Mouse (Mus musculus): ENCODE measurements at regions not wholly inside any gene's neighbourhood (a gene's known extent, or its start where the extent isn't known, plus 50 kb on each side); places are given as distances from the start of the nearest gene placed in this dataset.
A peak's percentile ranks its signal among the peaks of the same experiment; 100 is the strongest.

DNA sequence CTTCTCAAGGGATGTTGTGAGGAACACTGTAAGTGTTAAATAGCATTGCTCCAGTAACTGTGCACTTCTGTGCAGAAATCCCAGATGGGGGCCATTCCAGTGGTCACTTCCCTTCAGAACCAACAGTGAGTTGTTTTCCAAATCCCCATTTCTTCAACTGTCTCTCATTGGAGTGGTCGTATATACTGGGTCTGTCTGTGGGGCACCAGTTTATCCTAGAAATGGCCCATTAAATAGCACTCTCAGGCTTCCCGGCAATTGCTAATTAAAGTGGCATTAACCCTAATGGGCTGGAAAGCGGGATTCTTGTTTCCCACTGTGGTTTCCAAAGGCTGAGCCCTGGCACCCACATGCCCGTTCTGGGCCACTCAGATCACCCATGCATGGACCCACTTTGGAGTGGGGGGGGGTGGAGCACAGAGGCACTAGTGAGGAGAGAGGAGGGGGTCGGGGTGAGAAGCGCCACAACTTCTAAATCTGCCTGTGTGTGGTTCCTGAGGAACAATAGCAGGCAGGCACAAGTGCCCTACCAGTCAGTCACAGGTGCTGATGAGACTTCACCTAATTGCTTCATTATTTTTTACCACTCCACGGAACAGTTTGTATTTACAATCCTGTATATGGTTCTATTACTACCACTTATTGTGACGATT, 78.1 kb downstream of the Fam204a start:
- Histone ChIP-seq H3K4me3 (replicated peaks; ENCODE audit: insufficient read depth, low read depth, low read length) (no peak overlapping the region), H3K27ac (ENCODE audit: insufficient read depth, low read length) (no peak overlapping the region), H3K27me3 (ENCODE audit: control insufficient read depth, insufficient read depth, low read length) (no peaks in the 10 kb centered on the region), H3K4me1 (ENCODE audit: control insufficient read depth, insufficient read depth, low read length) (no peaks in the 10 kb centered on the region)
- WGBS = 44% methylated on average over 8 of the region's 8 CpGs
- no peak for DNase-seq
- TF ChIP-seq POLR2A (IDR thresholded peaks at IDR 0.05; ENCODE audit: borderline replicate concordance, insufficient read depth, low read length) (no peak), CTCF (IDR thresholded peaks at IDR 0.05; ENCODE audit: borderline replicate concordance, insufficient read depth, low read depth, low read length) (no peak)

DNA sequence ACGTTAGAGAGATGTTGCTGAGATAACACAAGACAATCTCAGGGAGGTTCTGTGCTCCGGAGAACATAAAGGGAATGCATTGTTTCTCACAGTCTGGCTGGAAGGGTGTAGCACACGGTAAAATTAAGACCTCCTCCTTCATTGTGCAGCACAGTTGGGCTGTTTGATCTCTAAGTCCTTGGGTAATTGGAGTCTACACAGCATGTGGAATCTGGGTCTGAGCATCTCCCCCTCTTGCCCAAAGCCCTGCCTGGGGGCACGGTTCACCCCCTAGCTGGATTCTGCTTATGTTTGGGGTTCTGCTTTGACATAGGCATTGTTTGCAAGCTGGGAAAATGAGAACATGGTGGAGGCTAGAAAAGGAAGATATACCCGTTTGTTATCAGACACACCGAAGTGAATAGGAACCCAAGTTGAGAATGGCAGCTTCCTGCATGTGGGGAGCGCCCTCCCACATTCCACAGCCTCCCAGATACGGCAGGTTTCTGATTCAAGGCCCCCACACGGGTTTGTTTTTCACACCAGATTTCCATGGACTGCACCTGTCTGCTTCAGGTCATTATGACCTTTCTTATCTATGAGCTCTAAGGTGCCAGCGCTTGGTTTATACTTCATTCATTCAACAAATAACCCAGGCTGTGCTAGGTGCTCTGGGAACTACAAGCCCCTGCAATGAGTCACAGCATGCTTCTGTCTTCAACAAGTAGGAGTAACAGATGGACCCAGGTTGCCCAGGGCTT, 79.9 kb downstream of the Fam204a start:
- H3K4me1 ChIP-seq (ENCODE audit: control insufficient read depth, insufficient read depth, low read length) = no peaks in the 10 kb centered on the region
- 48% methylated on average over 10 of the region's 10 CpGs for WGBS
- no peak overlapping the region for H3K27ac ChIP-seq (ENCODE audit: insufficient read depth, low read length)
- TF ChIP-seq CTCF (IDR thresholded peaks at IDR 0.05; ENCODE audit: borderline replicate concordance, insufficient read depth, low read depth, low read length) (no peak), POLR2A (IDR thresholded peaks at IDR 0.05; ENCODE audit: borderline replicate concordance, insufficient read depth, low read length) (no peak)
- no peaks in the 10 kb centered on the region for H3K27me3 ChIP-seq (ENCODE audit: control insufficient read depth, insufficient read depth, low read length)
- no peak overlapping the region for H3K4me3 ChIP-seq (replicated peaks; ENCODE audit: insufficient read depth, low read depth, low read length)
- DNase-seq = no peak

DNA sequence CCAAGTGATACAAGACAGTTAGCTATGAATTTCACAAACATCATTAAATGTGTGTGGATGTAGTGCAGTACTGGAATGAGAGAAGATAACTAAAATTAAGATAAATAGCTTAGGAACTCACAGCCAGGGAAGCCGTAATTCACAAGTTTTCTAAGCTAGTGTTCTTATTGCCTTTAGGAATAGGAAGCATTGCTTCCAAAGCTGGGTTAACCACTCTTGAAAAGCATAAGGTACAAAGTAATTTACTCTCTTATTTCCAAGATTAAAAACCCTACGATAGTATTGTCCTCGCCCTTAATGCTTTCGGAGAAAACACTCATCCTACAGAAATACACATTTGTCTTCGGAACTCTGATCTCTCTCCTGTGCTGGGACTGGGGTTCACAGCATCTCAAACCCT, 81.3 kb downstream of the Fam204a start:
- Histone ChIP-seq H3K4me1 (ENCODE audit: control insufficient read depth, insufficient read depth, low read length) (no peaks in the 10 kb centered on the region), H3K27ac (ENCODE audit: insufficient read depth, low read length) (no peak overlapping the region), H3K27me3 (ENCODE audit: control insufficient read depth, insufficient read depth, low read length) (no peaks in the 10 kb centered on the region), H3K4me3 (replicated peaks; ENCODE audit: insufficient read depth, low read depth, low read length) (no peak overlapping the region)
- 95% methylated on average over 5 of the region's 5 CpGs for WGBS
- DNase-seq = no peak
- TF ChIP-seq POLR2A (IDR thresholded peaks at IDR 0.05; ENCODE audit: borderline replicate concordance, insufficient read depth, low read length) (no peak), CTCF (IDR thresholded peaks at IDR 0.05; ENCODE audit: borderline replicate concordance, insufficient read depth, low read depth, low read length) (no peak)

DNA sequence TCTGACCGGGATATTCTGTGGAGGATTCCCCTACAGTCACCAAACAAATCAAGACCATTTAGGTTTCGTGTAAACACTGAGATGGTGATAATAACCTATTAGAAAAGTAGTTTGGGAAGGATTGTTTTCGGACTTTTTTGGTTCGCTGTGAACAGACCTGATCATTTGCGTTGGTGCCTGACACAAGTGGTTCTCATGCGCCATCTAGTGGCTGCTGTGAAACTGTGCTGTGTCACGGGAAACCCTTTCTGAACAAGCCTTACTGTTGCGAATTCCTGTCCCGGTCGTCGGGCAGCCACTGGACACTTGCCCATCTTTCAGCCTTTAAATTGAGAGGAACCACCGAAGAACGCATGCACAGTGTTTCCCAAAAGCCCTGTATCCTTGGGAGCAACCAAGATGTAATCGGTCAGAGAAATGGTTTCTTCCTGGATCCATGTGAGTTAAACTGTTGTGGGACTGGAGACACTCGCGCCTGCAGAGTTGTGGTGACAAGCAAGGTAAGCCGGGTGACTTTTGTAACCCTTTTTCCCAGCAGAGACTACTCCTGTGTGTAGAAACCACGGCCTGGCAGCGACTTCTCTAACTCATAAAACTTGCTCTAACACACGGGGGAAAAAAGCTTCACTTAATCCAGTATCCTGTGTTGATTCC, 82.0 kb downstream of the Fam204a start:
- Histone ChIP-seq H3K4me1 (ENCODE audit: control insufficient read depth, insufficient read depth, low read length) (no peaks in the 10 kb centered on the region), H3K27ac (ENCODE audit: insufficient read depth, low read length) (no peak overlapping the region), H3K27me3 (ENCODE audit: control insufficient read depth, insufficient read depth, low read length) (no peaks in the 10 kb centered on the region), H3K4me3 (replicated peaks; ENCODE audit: insufficient read depth, low read depth, low read length) (no peak overlapping the region)
- WGBS = 6% methylated on average over 20 of the region's 20 CpGs
- TF ChIP-seq POLR2A (IDR thresholded peaks at IDR 0.05; ENCODE audit: borderline replicate concordance, insufficient read depth, low read length) (no peak), CTCF (IDR thresholded peaks at IDR 0.05; ENCODE audit: borderline replicate concordance, insufficient read depth, low read depth, low read length) (peak; percentile 96)
- DNase-seq = peak; percentile 66 to 73

DNA sequence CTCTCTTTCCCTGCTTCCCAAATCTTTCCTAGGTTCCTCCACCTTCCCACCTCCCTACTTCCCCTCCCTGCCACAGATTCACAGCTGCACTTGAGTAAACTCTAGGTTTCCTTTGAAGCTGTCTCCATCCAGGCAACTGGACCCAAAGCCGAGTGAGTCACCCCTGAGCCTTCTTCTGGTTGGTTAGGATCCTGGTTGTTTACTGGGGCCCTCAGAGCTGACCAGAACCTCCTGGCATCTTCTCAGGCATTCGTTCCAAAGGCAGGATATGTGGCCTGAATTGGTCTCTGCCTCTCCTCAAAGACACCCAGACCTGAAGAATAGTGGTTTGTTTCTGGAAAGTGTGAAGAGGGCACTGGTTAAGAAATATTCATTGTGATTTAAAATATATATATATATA, 87.6 kb downstream of the Fam204a start:
- Histone ChIP-seq H3K27me3 (ENCODE audit: control insufficient read depth, insufficient read depth, low read length) (no peaks in the 10 kb centered on the region), H3K4me1 (ENCODE audit: control insufficient read depth, insufficient read depth, low read length) (no peaks in the 10 kb centered on the region), H3K27ac (ENCODE audit: insufficient read depth, low read length) (no peak overlapping the region), H3K4me3 (replicated peaks; ENCODE audit: insufficient read depth, low read depth, low read length) (no peak overlapping the region)
- DNase-seq = no peak
- TF ChIP-seq POLR2A (IDR thresholded peaks at IDR 0.05; ENCODE audit: borderline replicate concordance, insufficient read depth, low read length) = no peak
- no peak for TF ChIP-seq CTCF (IDR thresholded peaks at IDR 0.05; ENCODE audit: borderline replicate concordance, insufficient read depth, low read depth, low read length)
- 74% methylated on average over 2 of the region's 2 CpGs for WGBS

DNA sequence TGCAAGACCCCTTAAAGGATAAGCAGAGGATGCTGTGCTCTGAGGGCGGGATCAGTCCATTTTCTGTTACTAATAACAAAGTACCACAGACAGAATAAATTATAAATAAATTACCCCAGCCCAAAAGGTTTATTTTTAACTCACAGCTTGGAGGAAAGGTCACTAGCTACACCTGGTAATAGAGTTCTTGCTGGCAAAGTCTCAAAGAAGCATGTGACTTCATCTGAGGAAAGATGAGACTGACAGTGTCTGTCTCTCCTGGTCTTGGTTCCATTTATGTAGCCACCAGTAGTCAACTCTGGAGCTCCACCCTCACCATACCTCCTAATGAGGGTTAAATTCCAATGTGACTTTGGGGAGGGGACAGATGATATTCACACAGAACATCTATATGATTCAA, 90.0 kb downstream of the Fam204a start:
- no peak overlapping the region for H3K27ac ChIP-seq (ENCODE audit: insufficient read depth, low read length)
- TF ChIP-seq CTCF (IDR thresholded peaks at IDR 0.05; ENCODE audit: borderline replicate concordance, insufficient read depth, low read depth, low read length) (no peak), POLR2A (IDR thresholded peaks at IDR 0.05; ENCODE audit: borderline replicate concordance, insufficient read depth, low read length) (no peak)
- DNase-seq = no peak
- H3K4me3 ChIP-seq (replicated peaks; ENCODE audit: insufficient read depth, low read depth, low read length) = no peak overlapping the region
- 88% methylated on average over 1 of the region's 1 CpGs for whole genome bisulfite sequencing
- no peaks in the 10 kb centered on the region for H3K27me3 ChIP-seq (ENCODE audit: control insufficient read depth, insufficient read depth, low read length)
- no peaks in the 10 kb centered on the region for H3K4me1 ChIP-seq (ENCODE audit: control insufficient read depth, insufficient read depth, low read length)

DNA sequence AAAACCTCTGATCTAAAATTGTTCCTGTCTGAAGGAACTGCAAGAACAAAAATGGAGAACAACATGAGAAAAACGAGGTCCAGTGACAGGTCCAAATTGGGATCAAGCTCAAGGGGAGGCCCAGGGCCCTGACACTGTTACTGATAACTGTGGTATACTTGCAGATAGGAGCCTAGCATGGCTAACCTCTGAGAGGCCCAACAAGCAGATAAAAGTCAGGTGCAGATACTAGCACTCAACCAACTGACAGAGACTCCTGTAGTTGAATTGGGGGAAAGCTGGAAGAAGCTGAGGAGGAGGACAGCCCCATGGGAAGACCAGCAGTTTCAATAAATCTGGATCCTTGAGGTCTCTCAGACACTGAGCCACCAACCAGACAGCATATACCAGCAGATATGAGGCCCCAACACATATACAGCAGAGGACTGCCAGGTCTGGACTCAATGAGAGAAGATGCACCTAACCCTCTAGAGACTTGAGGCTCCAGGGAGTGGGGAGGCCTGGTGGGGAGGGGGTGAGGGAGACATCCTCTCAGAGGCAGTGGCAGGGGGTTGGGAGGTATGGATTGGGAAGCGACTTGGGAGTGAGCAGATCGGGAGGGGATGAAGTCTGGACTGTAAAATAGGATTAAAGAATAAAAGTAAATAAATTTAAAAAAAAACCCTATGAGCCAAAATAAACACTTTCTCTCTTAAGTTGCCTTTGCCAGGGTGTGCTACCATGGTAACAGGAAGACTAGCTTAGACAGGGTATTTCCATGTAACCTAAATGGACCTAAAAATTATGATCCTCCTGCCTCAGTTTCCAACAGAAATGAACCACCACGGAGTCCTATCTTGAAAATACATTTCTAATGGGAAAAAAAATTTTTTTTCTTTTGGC, 91.8 kb downstream of the Fam204a start:
- H3K4me1 ChIP-seq (ENCODE audit: control insufficient read depth, insufficient read depth, low read length) = no peaks in the 10 kb centered on the region
- TF ChIP-seq CTCF (IDR thresholded peaks at IDR 0.05; ENCODE audit: borderline replicate concordance, insufficient read depth, low read depth, low read length) = no peak
- no peak for TF ChIP-seq POLR2A (IDR thresholded peaks at IDR 0.05; ENCODE audit: borderline replicate concordance, insufficient read depth, low read length)
- WGBS = 74% methylated on average over 4 of the region's 4 CpGs

More for the DNA sequence above, 91.8 kb downstream of the Fam204a start:
- no peak overlapping the region for H3K27ac ChIP-seq (ENCODE audit: insufficient read depth, low read length)
- DNase-seq = no peak
- no peaks in the 10 kb centered on the region for H3K27me3 ChIP-seq (ENCODE audit: control insufficient read depth, insufficient read depth, low read length)
- no peak overlapping the region for H3K4me3 ChIP-seq (replicated peaks; ENCODE audit: insufficient read depth, low read depth, low read length)

All from cerebellum, adult 2 months (tissue).